Mouse (Mus musculus) liver, embryonic 16.5 days (tissue): Measurements from ENCODE around the gene Hspbp1. TPM values are rescaled to one million over a fixed set of nuclear protein-coding genes. Genes with fewer than 3 reads are reported as not detected.

ENCODE experiments used
- ATAC-seq: fragments of 200-750 bp; cut with Nextera tagmentation; 2 replicates; pipeline ENCODE4 v1.8.0; 2017; ENCODE audit warnings: low read depth, mild to moderate bottlenecking, moderate number of reproducible peaks, moderate library complexity
- H3K27ac ChIP-seq: fragments of 300-500 bp; sonication (generic); 2 replicates; pipeline ENCODE4 v1.5.1; 2014; ENCODE audit warnings: mild to moderate bottlenecking, low read length
- H3K27me3 ChIP-seq: fragments of 300-500 bp; sonication (generic); 2 replicates; pipeline ENCODE4 v1.6.1; 2014; ENCODE audit warnings: low read depth, low read length, mixed read lengths; ENCODE audit not compliant: control insufficient read depth, insufficient read depth
- H3K36me3 ChIP-seq: fragments of 300-500 bp; sonication (generic); 2 replicates; pipeline ENCODE4 v1.6.1; 2014; ENCODE audit warnings: mild to moderate bottlenecking; ENCODE audit not compliant: control insufficient read depth, insufficient read depth
- H3K4me1 ChIP-seq: fragments of 300-500 bp; sonication (generic); 2 replicates; pipeline ENCODE4 v1.6.1; 2014; ENCODE audit warnings: low read depth, low read length, mixed read lengths; ENCODE audit not compliant: control insufficient read depth
- H3K4me2 ChIP-seq: fragments of 300-500 bp; sonication (generic); 2 replicates; pipeline ENCODE4 v1.6.1; 2014; ENCODE audit warnings: low read depth, low read length, mixed read lengths
- H3K4me3 ChIP-seq: fragments of 300-500 bp; sonication (generic); 2 replicates; pipeline ENCODE4 v1.5.1; 2014; ENCODE audit warnings: low read depth, mild to moderate bottlenecking, low read length
- H3K9ac ChIP-seq: fragments of 300-500 bp; sonication (generic); 2 replicates; pipeline ENCODE4 v1.6.1; 2014; ENCODE audit warnings: low read depth, low read length
- H3K9me3 ChIP-seq: fragments of 300-500 bp; sonication (generic); replicated peaks from 2 replicates; pipeline ENCODE4 v1.6.1; 2016; ENCODE audit warnings: low read length; ENCODE audit not compliant: control insufficient read depth
- WGBS: fragments of 180-500 bp; shearing (Covaris S2); extraction: QIAGEN DNeasy Blood & Tissue Kit; methylation state at CpG from one replicate; pipeline ENCODE4 v1.1.7; 2014; ENCODE audit not compliant: insufficient replicate concordance; 5-methylcytosine and 5-hydroxymethylcytosine counted together
- polyA plus RNA-seq: library from polyadenylated mRNA; unstranded; fragments of >200 nt; fragmentation: Nextera tagmentation; extraction: Ambion mirVana; gene quantifications from 2 replicates; pipeline ENCODE4 v1.2.1, GENCODE M21; 2015

Hspbp1 gene
- polyA plus RNA-seq, 1 experiment from 2014 or later: 49.1 TPM

DNA sequence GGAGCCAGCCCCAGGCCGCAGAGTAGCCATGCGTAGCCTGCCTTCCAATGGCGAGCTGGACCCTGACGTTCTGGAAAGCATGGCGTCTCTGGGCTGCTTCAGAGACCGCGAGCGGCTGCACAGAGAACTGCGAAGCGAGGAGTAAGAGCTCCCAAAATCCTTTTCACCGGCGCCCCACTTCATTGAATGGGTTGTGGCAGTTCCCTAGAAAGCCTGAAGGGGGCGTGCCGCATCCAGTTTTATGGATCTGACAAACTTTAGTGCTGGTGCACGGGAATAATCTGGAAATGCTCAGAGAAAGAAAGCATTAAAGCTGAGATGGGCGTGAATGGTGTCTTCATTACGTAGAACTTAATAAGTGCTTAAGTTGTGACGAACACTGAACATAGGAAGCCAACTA is 20.2 kb upstream of the Hspbp1 start:
- H3K36me3 ChIP-seq: no peaks in the 10 kb centered on the region
- no peaks in the 10 kb centered on the region; the same call in 1 of the 2 replicates for H3K27me3 ChIP-seq
- ATAC-seq: no peak
- no peaks in the 10 kb centered on the region for H3K9me3 ChIP-seq
- H3K4me1 ChIP-seq: no peaks in the 10 kb centered on the region; the same call in 1 of the 2 replicates
- H3K9ac ChIP-seq: peak overlapping the region; percentile 30; the same call in 1 of the 2 replicates
- 34% methylated on average over 18 of the region's 18 CpGs for WGBS
- H3K4me2 ChIP-seq: no peak overlapping the region
- H3K27ac ChIP-seq: no peak overlapping the region
- no peak overlapping the region for H3K4me3 ChIP-seq

DNA sequence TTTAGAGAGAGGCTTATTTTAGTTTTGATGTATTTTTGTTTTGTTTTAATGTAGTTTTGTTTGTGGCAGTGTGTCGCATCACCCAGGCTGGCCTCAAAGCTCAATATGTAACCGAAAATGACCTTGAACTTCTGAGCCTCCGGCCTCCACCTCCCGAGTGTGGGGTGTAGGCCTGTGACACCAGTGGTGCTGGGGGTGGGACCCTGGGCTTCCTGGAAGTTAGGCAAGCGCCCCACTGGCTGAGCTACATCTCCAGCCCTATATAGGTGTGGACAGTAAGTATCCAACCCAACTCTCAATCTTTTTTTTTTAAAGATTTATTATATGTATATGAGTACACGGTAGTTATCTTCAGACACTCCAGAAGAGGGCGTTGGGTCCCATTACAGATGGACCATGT is 18.3 kb upstream of the Hspbp1 start:
- Histone ChIP-seq H3K4me2 (no peak overlapping the region), H3K4me3 (no peak overlapping the region), H3K9ac (no peak overlapping the region), H3K27ac (no peak overlapping the region), H3K9me3 (no peaks in the 10 kb centered on the region), H3K36me3 (no peaks in the 10 kb centered on the region), H3K4me1 (no peaks in the 10 kb centered on the region; the same call in 1 of the 2 replicates), H3K27me3 (no peaks in the 10 kb centered on the region; the same call in 1 of the 2 replicates)
- WGBS: 70% methylated on average over 7 of the region's 7 CpGs
- ATAC-seq: no peak

DNA sequence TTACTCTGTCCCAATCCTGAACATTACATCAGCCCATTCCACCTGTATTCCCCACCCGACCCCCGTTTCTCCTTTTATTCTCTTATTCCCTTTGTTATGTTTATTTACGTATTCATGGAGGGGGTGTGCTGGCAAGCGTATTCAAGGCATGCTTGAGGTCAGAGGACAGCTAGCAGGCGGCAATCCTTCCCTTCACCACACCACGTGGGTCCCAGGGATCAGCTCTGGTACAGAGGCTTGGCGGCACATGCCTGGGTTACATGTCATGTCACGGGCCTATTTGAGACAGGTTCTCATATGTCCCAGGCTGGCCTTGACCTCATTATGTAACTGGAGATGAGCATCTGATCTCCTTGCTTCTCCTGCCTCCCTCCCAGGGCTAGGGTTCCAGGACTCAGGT is 17.5 kb upstream of the Hspbp1 start:
- no peak for ATAC-seq
- H3K27me3 ChIP-seq: no peaks in the 10 kb centered on the region; the same call in 1 of the 2 replicates

DNA sequence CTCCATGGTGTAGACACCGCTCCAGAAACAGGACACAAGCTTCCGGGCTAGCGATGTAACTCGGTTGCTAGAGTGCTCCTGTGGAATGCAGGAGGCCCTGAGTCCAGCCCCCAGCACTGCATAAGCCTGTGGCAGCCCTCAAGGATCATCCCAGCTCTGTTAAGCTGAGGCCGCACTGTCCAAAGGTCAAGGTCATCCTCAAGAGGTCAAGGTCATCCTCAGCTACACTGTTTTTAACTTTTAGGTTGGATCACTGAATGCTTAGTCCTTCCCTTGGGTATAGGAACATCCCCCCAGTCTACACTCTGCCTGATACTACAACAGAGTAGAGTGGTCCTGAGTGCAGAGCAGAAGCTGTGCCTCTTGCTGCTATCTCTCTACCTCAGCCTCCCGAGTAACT is 8.1 kb upstream of the Hspbp1 start:
- no peak overlapping the region for H3K4me2 ChIP-seq
- H3K9me3 ChIP-seq: no peaks in the 10 kb centered on the region
- peaks cover 3% of the 10 kb centered on the region for H3K4me1 ChIP-seq
- no peak for ATAC-seq
- H3K9ac ChIP-seq: no peak overlapping the region
- H3K36me3 ChIP-seq: no peaks in the 10 kb centered on the region
- H3K27ac ChIP-seq: no peak overlapping the region
- peaks cover 24% of the 10 kb centered on the region for H3K27me3 ChIP-seq
- H3K4me3 ChIP-seq: no peak overlapping the region
- WGBS: 69% methylated on average over 6 of the region's 6 CpGs

More for the DNA sequence above, 17.5 kb upstream of the Hspbp1 start:
- Histone ChIP-seq H3K4me2 (no peak overlapping the region), H3K27ac (no peak overlapping the region), H3K4me1 (no peaks in the 10 kb centered on the region; the same call in 1 of the 2 replicates), H3K9me3 (no peaks in the 10 kb centered on the region), H3K9ac (no peak overlapping the region), H3K36me3 (no peaks in the 10 kb centered on the region), H3K4me3 (no peak overlapping the region)
- 66% methylated on average over 8 of the region's 8 CpGs for WGBS

DNA sequence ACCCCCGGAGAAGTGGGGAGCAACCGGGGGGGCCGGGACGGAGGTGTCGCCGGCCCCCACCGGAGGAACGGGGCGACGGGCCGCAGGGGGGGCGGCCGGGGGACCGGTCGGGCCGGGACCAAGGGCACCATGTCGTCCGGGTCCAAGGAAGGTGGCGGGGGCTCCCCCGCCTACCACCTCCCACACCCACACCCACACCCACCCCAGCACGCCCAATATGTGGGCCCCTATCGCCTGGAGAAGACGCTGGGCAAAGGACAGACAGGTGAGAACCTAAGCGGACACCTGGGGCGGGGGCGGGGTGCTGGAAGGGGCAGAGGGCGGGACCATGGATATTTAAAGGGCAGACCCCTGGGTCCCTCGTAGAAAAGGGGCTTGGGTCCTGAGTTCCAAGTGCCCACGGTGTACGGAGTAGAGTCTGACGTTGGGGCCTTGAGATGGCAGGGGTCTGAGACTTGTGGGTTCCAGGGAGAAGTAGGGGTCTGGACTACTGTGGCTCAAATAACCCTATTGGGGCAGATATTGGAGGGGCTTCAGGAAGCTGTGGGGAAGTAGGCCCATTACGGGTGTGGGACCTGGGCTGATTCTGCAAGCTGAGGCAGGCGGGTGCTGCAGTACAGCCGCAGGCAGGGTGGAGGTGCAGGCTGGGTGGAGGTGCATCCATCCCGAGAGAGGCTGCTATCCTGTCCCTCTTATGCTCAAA is 6.2 kb upstream of the Hspbp1 start:
- Histone ChIP-seq H3K27ac (no peak overlapping the region), H3K4me3 (peak overlapping the region; percentile 44)

DNA sequence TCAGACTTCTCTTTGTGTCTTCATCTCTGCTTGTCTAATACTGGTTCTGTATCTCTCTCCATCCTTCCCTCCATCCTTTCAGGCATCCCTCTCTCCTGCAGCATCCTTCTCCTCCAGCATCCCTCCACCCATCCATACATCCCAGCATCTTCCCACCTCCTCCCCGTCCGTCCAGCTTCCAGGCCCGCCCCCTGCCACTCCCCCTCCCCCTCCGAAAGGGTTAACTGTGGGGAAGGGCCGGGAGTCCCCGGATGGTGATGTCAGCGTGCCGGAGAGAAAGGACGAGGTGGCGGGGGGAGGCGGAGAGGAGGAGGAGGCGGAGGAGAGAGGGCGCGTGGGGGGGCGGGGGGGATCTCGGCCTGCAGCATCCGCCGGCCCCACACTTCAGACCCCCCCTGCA is 5.5 kb upstream of the Hspbp1 start, which contains the start of gene Brsk1:
Brsk1 (plus strand) TSS at position 218 of the 400 bp plus-strand sequence.
- no peak within 1 kb of the TSS for H3K27ac ChIP-seq
- ATAC-seq: no peak
- H3K27me3 ChIP-seq: peaks cover 24% of the 10 kb centered on the region
- peak within 1 kb of the TSS; percentile 64 for H3K4me2 ChIP-seq
- H3K9ac ChIP-seq: no peak within 1 kb of the TSS
- H3K4me3 ChIP-seq: peak within 1 kb of the TSS; percentile 44
- no peaks in the 10 kb centered on the region for H3K36me3 ChIP-seq
- peaks cover 3% of the 10 kb centered on the region for H3K4me1 ChIP-seq
- 4% methylated on average over 9 of the region's 18 CpGs for WGBS
- no peaks in the 10 kb centered on the region for H3K9me3 ChIP-seq

More for the DNA sequence above, 6.2 kb upstream of the Hspbp1 start:
- ATAC-seq: peak; percentile 30; the same call in 1 of the 2 replicates
- H3K9me3 ChIP-seq: no peaks in the 10 kb centered on the region
- peaks cover 3% of the 10 kb centered on the region for H3K4me1 ChIP-seq
- WGBS: 19% methylated on average over 30 of the region's 35 CpGs
- H3K36me3 ChIP-seq: no peaks in the 10 kb centered on the region
- H3K9ac ChIP-seq: no peak overlapping the region
- peaks cover 24% of the 10 kb centered on the region for H3K27me3 ChIP-seq
- H3K4me2 ChIP-seq: peak overlapping the region; percentile 64

DNA sequence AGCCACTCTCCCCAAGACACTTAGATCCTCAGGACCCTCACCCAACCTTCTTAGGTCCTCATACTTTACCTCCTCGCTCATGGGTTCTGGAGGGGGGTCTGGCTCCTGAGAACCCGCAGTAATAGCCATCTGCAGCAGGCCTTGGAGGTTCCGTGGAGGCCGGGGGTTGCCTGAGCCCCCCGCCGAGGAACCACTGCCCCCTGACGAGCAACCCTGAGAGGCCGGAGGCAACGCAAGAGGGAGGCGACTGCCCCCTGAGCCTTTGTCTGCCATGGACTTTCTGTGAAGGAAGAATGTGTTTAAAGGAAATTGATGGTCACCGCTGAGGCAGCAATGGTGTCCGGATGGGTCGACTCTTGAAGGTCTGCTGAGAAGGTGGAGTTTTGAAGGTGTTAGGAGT is 665 bp downstream of the Hspbp1 start:
- ATAC-seq: no peak
- no peak overlapping the region; the same call in 1 of the 2 replicates for H3K27ac ChIP-seq

DNA sequence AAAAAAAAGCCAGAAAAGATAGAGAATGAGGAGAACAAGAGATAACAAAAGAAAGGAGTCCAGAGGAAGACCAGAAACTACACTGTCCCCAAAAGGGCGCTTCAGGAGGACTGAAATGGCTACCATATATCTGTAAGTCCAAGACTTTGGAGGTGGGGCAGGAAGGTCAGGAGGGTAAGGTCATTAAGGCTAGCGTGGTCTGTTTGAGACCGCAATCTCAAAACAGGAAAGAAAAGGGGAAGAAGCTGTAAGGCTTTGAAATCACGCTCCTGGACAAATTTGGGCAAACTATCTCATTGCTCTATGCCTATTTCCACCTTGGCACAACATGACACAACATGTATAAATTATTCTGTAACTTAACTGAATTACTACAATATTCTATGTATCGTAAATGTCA is 1.6 kb downstream of the Hspbp1 start:
- peaks cover 9% of the 10 kb centered on the region for H3K4me1 ChIP-seq
- no peaks in the 10 kb centered on the region for H3K27me3 ChIP-seq
- peaks cover 5% of the 10 kb centered on the region; the same call in 1 of the 2 replicates for H3K36me3 ChIP-seq
- H3K9ac ChIP-seq: no peak overlapping the region
- no peak overlapping the region for H3K4me2 ChIP-seq
- WGBS: 51% methylated on average over 5 of the region's 5 CpGs
- no peak overlapping the region for H3K27ac ChIP-seq
- no peak for ATAC-seq
- no peaks in the 10 kb centered on the region for H3K9me3 ChIP-seq
- H3K4me3 ChIP-seq: no peak overlapping the region

More for the DNA sequence above, 665 bp downstream of the Hspbp1 start:
- 2% methylated on average over 13 of the region's 13 CpGs for WGBS
- H3K36me3 ChIP-seq: peaks cover 5% of the 10 kb centered on the region; the same call in 1 of the 2 replicates
- H3K27me3 ChIP-seq: no peaks in the 10 kb centered on the region
- H3K9me3 ChIP-seq: no peaks in the 10 kb centered on the region
- H3K9ac ChIP-seq: peak overlapping the region; percentile 68
- peaks cover 9% of the 10 kb centered on the region for H3K4me1 ChIP-seq
- H3K4me3 ChIP-seq: peak overlapping the region; percentile 86
- peak overlapping the region; percentile 74 for H3K4me2 ChIP-seq

DNA sequence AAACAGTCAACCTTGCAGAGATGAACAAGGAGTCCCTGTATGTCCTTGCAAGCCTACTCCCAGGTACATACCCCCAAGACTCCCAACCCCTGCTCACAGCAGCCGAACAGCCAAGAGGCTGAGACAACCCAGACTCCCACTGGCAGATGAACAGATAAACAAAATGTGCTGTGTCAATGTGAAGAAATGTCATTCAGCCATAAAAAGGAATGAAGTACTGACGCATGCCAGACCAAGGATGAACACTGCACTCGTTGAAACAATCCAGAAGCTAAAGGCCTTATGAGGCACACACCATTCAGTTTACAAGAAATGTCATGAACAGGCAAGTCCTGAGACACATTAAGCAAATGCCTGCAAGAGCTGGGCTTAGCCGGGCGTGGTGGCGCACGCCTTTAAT is 9.7 kb downstream of the Hspbp1 start:
- Histone ChIP-seq H3K27ac (no peak overlapping the region), H3K9me3 (no peaks in the 10 kb centered on the region), H3K4me2 (no peak overlapping the region), H3K4me3 (no peak overlapping the region), H3K36me3 (no peaks in the 10 kb centered on the region), H3K4me1 (peaks cover 28% of the 10 kb centered on the region), H3K9ac (no peak overlapping the region), H3K27me3 (no peaks in the 10 kb centered on the region)
- 75% methylated on average over 7 of the region's 7 CpGs for WGBS
- ATAC-seq: no peak
